Mouse (Mus musculus): ENCODE results near the gene Traf4. TPM values are rescaled to one million over a fixed set of nuclear protein-coding genes. Genes with fewer than 3 reads are reported as not detected.

Gene Traf4
- polyA plus RNA-seq, 2 experiments = 17.1 to 35.1 TPM

GRCm38 (mm10) chr11:78177903-78178858, 12.8 kb upstream of the Traf4 start:
- under 1% methylated on average over 82 of the region's 84 CpGs for whole genome bisulfite sequencing (ENCODE audit: insufficient replicate concordance)
- ATAC-seq (ENCODE audit: insufficient read depth) = peak; percentile 77
- H3K9ac ChIP-seq (replicated peaks) = peak overlapping the region; percentile 99
- H3K4me3 ChIP-seq (ENCODE audit: insufficient read depth in 1 of 2, low read depth in 2 of 2, low read length in 2 of 2) = peak overlapping the region; percentile 86 to 90
- H3K36me3 ChIP-seq (replicated peaks; ENCODE audit: control insufficient read depth, insufficient read depth, low read depth) = peaks cover 34% of the 10 kb centered on the region
- H3K9me3 ChIP-seq (ENCODE audit: control insufficient read depth, low read length) = no peaks in the 10 kb centered on the region
- H3K27me3 ChIP-seq (ENCODE audit: control insufficient read depth, insufficient read depth, low read length) = no peaks in the 10 kb centered on the region
- H3K4me2 ChIP-seq (ENCODE audit: low read depth) = peak overlapping the region; percentile 99
- DNase-seq (ENCODE audit: low read depth in 3 of 3, low spot score in 3 of 3) = peak; percentile 87 to 93 (median 91)
- TF ChIP-seq EP300 (IDR thresholded peaks at IDR 0.05; ENCODE audit: low read depth) (no peak; the same call in 1 of the 2 replicates), CTCF (IDR thresholded peaks at IDR 0.05; ENCODE audit: low read depth) (peak; percentile 99)
- H3K4me1 ChIP-seq (replicated peaks; ENCODE audit: control insufficient read depth in 2 of 2, insufficient read depth in 2 of 2, low read length in 1 of 2) = peaks cover 21 to 28% of the 10 kb centered on the region in 2 experiments
- H3K27ac ChIP-seq = peak overlapping the region; percentile 96

DNA sequence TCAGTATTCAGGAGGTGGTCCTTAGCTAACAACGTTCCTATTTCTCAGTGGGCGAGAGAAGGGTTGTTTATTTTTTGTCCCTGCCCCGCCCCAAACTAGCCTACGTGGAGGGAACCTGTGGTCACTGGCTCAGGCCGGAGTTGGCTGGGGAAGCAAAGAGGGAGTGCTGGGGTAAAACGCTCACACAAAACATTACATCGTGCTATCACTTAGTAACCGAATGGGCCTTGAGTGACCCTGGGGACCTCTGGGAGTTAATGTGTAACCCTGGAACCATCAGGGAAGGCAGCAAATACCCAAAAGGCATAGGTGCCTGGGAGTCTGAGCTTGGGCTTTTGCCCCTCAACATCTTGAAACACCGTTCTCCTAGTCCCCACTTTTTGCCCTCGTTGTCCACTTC, 12.0 kb upstream of the Traf4 start:
- TF ChIP-seq EP300 (IDR thresholded peaks at IDR 0.05; ENCODE audit: low read depth) = peak; percentile 22; the same call in 1 of the 2 replicates
- no peak for TF ChIP-seq CTCF (IDR thresholded peaks at IDR 0.05; ENCODE audit: low read depth)
- Histone ChIP-seq H3K36me3 (replicated peaks; ENCODE audit: control insufficient read depth, insufficient read depth, low read depth) (peaks cover 33% of the 10 kb centered on the region), H3K27ac (peak overlapping the region; percentile 96), H3K27me3 (ENCODE audit: control insufficient read depth, insufficient read depth, low read length) (no peaks in the 10 kb centered on the region), H3K4me1 (replicated peaks; ENCODE audit: control insufficient read depth in 2 of 2, insufficient read depth in 2 of 2, low read length in 1 of 2) (peaks cover 21 to 28% of the 10 kb centered on the region in 2 experiments), H3K9ac (replicated peaks) (peak overlapping the region; percentile 99), H3K4me2 (ENCODE audit: low read depth) (peak overlapping the region; percentile 99), H3K9me3 (ENCODE audit: control insufficient read depth, low read length) (no peaks in the 10 kb centered on the region), H3K4me3 (ENCODE audit: insufficient read depth in 1 of 2, low read depth in 2 of 2, low read length in 2 of 2) (peak overlapping the region; percentile 86 to 90)
- DNase-seq (ENCODE audit: low read depth in 3 of 3, low spot score in 3 of 3) = peak in 2 of 3 experiments; percentile 64 to 70
- WGBS (ENCODE audit: insufficient replicate concordance) = 0% methylated on average over 10 of the region's 10 CpGs
- ATAC-seq (ENCODE audit: insufficient read depth) = peak; percentile 21

GRCm38 (mm10) chr11:78176905-78177331, 11.5 kb upstream of the Traf4 start:
- under 1% methylated on average over 23 of the region's 23 CpGs for WGBS (ENCODE audit: insufficient replicate concordance)
- ATAC-seq (ENCODE audit: insufficient read depth) (no peak), DNase-seq (ENCODE audit: low read depth in 3 of 3, low spot score in 3 of 3) (peak in 1 of 3 experiments; percentile 70)
- Histone ChIP-seq H3K9ac (replicated peaks) (peak overlapping the region; percentile 99), H3K4me3 (ENCODE audit: insufficient read depth in 1 of 2, low read depth in 2 of 2, low read length in 2 of 2) (peak overlapping the region; percentile 86 to 90), H3K36me3 (replicated peaks; ENCODE audit: control insufficient read depth, insufficient read depth, low read depth) (peaks cover 27% of the 10 kb centered on the region), H3K4me2 (ENCODE audit: low read depth) (peak overlapping the region; percentile 99), H3K27ac (peak overlapping the region; percentile 96), H3K27me3 (ENCODE audit: control insufficient read depth, insufficient read depth, low read length) (no peaks in the 10 kb centered on the region), H3K4me1 (replicated peaks; ENCODE audit: control insufficient read depth in 2 of 2, insufficient read depth in 2 of 2, low read length in 1 of 2) (peaks cover 20 to 26% of the 10 kb centered on the region in 2 experiments), H3K9me3 (ENCODE audit: control insufficient read depth, low read length) (no peaks in the 10 kb centered on the region)
- TF ChIP-seq EP300 (IDR thresholded peaks at IDR 0.05; ENCODE audit: low read depth) (no peak), CTCF (IDR thresholded peaks at IDR 0.05; ENCODE audit: low read depth) (no peak)

DNA sequence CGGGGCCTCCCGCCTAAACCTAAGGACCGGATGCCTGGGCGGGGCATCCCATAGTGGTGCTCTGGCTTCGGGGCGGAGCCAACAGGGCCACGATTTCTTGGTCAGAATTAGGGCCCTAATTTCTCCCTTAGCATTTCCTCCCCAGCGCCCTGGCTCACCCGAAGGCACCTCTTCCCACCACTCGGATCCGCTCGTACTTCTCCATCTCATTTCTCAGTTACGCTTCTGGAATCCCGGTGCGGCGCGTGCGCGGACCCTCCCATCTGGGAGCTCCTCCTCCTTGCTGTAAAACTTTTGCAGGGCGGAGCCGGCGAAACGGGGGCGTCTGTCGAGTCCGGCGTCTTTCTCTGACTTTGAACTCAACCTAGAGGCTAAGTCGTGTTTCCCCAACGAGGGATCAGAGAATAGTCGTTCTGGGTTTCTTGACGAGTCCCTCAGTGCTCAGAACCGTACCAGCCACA, 11.0 kb upstream of the Traf4 start, which contains the start of the genes Nek8 and Tlcd1:
Gene Nek8, minus strand, starts transcription at position 274 of the 461 bp plus-strand sequence.
Gene Tlcd1, plus strand, starts transcription at position 310 of the 461 bp plus-strand sequence.
- H3K4me2 ChIP-seq (ENCODE audit: low read depth) = peak within 1 kb of the TSS; percentile 99
- H3K4me3 ChIP-seq (ENCODE audit: insufficient read depth in 1 of 2, low read depth in 2 of 2, low read length in 2 of 2) = peak within 1 kb of the TSS; percentile 86 to 90
- H3K27ac ChIP-seq = peak within 1 kb of the TSS; percentile 96
- peak within 1 kb of the TSS; percentile 99 for H3K9ac ChIP-seq (replicated peaks)
- H3K27me3 ChIP-seq (ENCODE audit: control insufficient read depth, insufficient read depth, low read length) = no peaks in the 10 kb centered on the region
- TF ChIP-seq EP300 (IDR thresholded peaks at IDR 0.05; ENCODE audit: low read depth) = no peak; the same call in 1 of the 2 replicates
- no peak for TF ChIP-seq CTCF (IDR thresholded peaks at IDR 0.05; ENCODE audit: low read depth)
- ATAC-seq (ENCODE audit: insufficient read depth) (peak; percentile 58; the same call in 1 of the 2 replicates), DNase-seq (ENCODE audit: low read depth in 3 of 3, low spot score in 3 of 3) (peak; percentile 80 to 93 (median 87))
- peaks cover 23% of the 10 kb centered on the region for H3K36me3 ChIP-seq (replicated peaks; ENCODE audit: control insufficient read depth, insufficient read depth, low read depth)
- peaks cover 16 to 26% of the 10 kb centered on the region in 2 experiments for H3K4me1 ChIP-seq (replicated peaks; ENCODE audit: control insufficient read depth in 2 of 2, insufficient read depth in 2 of 2, low read length in 1 of 2)
- H3K9me3 ChIP-seq (ENCODE audit: control insufficient read depth, low read length) = no peaks in the 10 kb centered on the region
- under 1% methylated on average over 32 of the region's 32 CpGs for WGBS (ENCODE audit: insufficient replicate concordance)

Data from liver, embryonic 14.5 days (tissue).